Mouse (Mus musculus) cerebellum, adult 18-20 months (tissue): ENCODE measurements around the gene C6.
A peak's percentile ranks its signal among the peaks of the same experiment; 100 is the strongest.

Source experiments
- DNase-seq, 2 experiments: peaks; one replicate each; pipeline ENCODE4 v3.0.0; 2021

Gene C6

GRCm38 (mm10) chr15:4726830-4727310 is at the start of gene C6:
C6 (plus strand) TSS chr15:4727175.
- DNase-seq: no peak

GRCm38 (mm10) chr15:4697604-4698003 is 29.4 kb upstream of the C6 start:
- DNase-seq: no peak

- DNase-seq: no peak
Observed at GRCm38 (mm10) chr15:4734150-4734549, 7.2 kb downstream of the C6 start.

GRCm38 (mm10) chr15:4734996-4735609 is 8.1 kb downstream of the C6 start:
- DNase-seq: no peak

- no peak for DNase-seq
Observed at GRCm38 (mm10) chr15:4747656-4748055, 20.7 kb downstream of the C6 start.

- no peak for DNase-seq
Observed at GRCm38 (mm10) chr15:4790378-4790777, 63.4 kb downstream of the C6 start.

GRCm38 (mm10) chr15:4796861-4797260 is 69.9 kb downstream of the C6 start:
- no peak for DNase-seq

- no peak for DNase-seq
Observed at GRCm38 (mm10) chr15:4804256-4804655, 77.3 kb downstream of the C6 start.

- peak; percentile 53 to 63 for DNase-seq
Observed at GRCm38 (mm10) chr15:4808131-4808530, 81.2 kb downstream of the C6 start.

GRCm38 (mm10) chr15:4814976-4815375 is 88.0 kb downstream of the C6 start:
- no peak for DNase-seq

GRCm38 (mm10) chr15:4815711-4816110 is 88.7 kb downstream of the C6 start:
- DNase-seq: peak; percentile 77 to 86

GRCm38 (mm10) chr15:4816752-4817493 is 89.9 kb downstream of the C6 start:
- DNase-seq: no peak

- no peak for DNase-seq
Observed at GRCm38 (mm10) chr15:4818437-4818836, 91.5 kb downstream of the C6 start.

- DNase-seq: no peak
Observed at GRCm38 (mm10) chr15:4821161-4821560, 94.2 kb downstream of the C6 start.

- no peak for DNase-seq
Observed at GRCm38 (mm10) chr15:4821824-4822223, 94.8 kb downstream of the C6 start.

GRCm38 (mm10) chr15:4827736-4828135 is 100.8 kb downstream of the C6 start:
- no peak for DNase-seq

GRCm38 (mm10) chr15:4836354-4836753 is 109.4 kb downstream of the C6 start:
- no peak for DNase-seq

GRCm38 (mm10) chr15:4850015-4850414 is 123.0 kb downstream of the C6 start:
- no peak for DNase-seq
